Mouse (Mus musculus) spleen, adult 2 months (tissue): ENCODE data around the gene Tsfm.

Experiments used
- CTCF ChIP-seq: fragments of 200-500 bp; IDR thresholded peaks from 2 replicates; pipeline ENCODE4 v1.5.1; 2011; ENCODE audit warnings: mild to moderate bottlenecking, inconsistent platforms; ENCODE audit not compliant: insufficient read depth, insufficient read length, insufficient replicate concordance; ENCODE audit errors: extremely low read depth
- POLR2A ChIP-seq: fragments of 200-500 bp; IDR thresholded peaks from 2 replicates; pipeline ENCODE4 v1.6.1; 2011; ENCODE audit warnings: low read depth, low read length, inconsistent platforms

- no peak for TF ChIP-seq POLR2A
- no peak for TF ChIP-seq CTCF
Observed at GRCm38 (mm10) chr10:127071203-127071602, 40.6 kb upstream of the Tsfm start.
